Mouse (Mus musculus) lung, adult 2 months (tissue): ENCODE results near the gene Grm8.

ENCODE experiments used
- CTCF ChIP-seq: fragments of 200-500 bp; IDR thresholded peaks from 2 replicates; pipeline ENCODE4 v1.5.1; 2011; ENCODE audit warnings: mild to moderate bottlenecking, low read length, control low read depth; ENCODE audit not compliant: insufficient read depth
- POLR2A ChIP-seq: fragments of 200-500 bp; IDR thresholded peaks from 2 replicates; pipeline ENCODE4 v1.6.1; 2011; ENCODE audit warnings: low read depth, mild to moderate bottlenecking, control low read depth, low read length, borderline replicate concordance; ENCODE audit errors: extremely low read depth

DNA sequence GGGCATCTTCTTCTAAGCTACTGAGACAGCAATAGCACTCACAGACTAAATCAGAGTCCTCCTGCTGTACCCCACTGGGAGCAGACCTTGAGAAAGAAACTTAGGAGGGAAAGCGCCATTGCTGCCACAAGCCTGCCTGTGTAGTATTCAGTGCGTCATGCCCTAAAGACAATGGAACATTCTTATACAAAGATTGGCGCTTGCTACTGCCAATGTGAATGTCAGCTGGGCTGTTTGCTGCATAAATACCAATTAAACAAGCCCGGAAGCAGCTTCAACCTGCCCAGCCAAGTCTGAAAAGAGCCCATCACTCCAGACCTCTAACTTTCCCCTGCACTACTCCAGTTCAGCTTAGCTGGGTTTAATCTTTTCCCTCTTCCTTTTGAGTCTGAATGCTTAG lies 2.9 kb downstream of the Grm8 start:
- TF ChIP-seq CTCF = no peak
- no peak for TF ChIP-seq POLR2A
